Mouse (Mus musculus): ENCODE results near the gene Strbp. TPM values are rescaled to one million over a fixed set of nuclear protein-coding genes. Genes with fewer than 3 reads are reported as not detected.

Gene Strbp
- polyA plus RNA-seq, 1 experiment = 133 TPM

DNA sequence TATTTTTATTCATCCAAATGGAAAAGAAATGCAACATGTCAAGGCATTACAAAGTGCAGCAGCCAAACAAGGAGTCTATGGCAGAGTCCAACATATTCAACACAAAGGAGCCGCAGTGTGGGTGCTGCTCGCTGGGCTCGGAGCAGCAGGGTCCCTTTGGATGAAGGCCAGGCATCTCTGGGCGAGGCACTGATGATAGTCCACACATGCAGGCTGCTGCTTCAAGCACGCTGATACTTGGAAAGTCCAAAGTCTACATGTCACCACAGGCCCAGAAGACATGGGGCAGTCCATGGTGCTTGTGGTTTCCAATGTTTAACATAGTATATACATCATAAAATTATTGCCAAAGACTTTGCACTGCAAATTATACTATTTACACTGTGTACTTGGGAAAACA, 133.8 kb downstream of the Strbp start:
- H3K4me3 ChIP-seq (ENCODE audit: low read depth, low read length) = no peak overlapping the region
- H3K4me1 ChIP-seq (ENCODE audit: control insufficient read depth, insufficient read depth, low read length) = no peaks in the 10 kb centered on the region
- H3K9me3 ChIP-seq (replicated peaks; ENCODE audit: control insufficient read depth, insufficient read depth, low read length, poor library complexity, severe bottlenecking) = no peaks in the 10 kb centered on the region
- TF ChIP-seq POLR2A (IDR thresholded peaks at IDR 0.05; ENCODE audit: insufficient read depth, low read length) (no peak), CTCF (IDR thresholded peaks at IDR 0.05; ENCODE audit: low read depth, low read length) (no peak), EP300 (IDR thresholded peaks at IDR 0.05; ENCODE audit: insufficient read depth, low read depth, low read length) (no peak)
- no peaks in the 10 kb centered on the region for H3K27me3 ChIP-seq (ENCODE audit: control insufficient read depth, insufficient read depth, low read length, poor library complexity, severe bottlenecking)
- H3K9ac ChIP-seq (ENCODE audit: low read depth, poor library complexity, severe bottlenecking) = no peak overlapping the region
- peaks cover 18% of the 10 kb centered on the region for H3K36me3 ChIP-seq (ENCODE audit: control insufficient read depth, insufficient read depth, low read length, poor library complexity, severe bottlenecking)
- no peak overlapping the region for H3K27ac ChIP-seq (ENCODE audit: insufficient read depth, low read length)

DNA sequence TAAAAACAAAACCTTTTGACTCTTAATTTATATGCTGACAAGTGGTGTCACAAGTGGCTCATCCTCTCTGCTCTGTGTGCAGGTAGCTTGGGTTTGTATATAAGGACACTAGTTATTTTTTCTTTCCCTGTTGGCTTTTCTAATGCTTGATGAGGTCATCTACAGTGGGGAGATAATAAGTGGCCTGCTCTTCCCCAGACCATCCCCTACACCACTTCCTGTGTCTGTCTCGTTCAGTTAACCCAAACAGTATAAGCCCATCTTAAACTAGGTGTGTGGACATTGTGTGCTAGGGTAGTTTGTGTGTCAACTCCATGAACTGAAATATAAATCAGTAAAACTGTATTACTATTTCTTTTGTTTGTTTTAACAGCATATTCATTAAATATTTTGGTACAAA, 137.6 kb downstream of the Strbp start:
- Histone ChIP-seq H3K36me3 (ENCODE audit: control insufficient read depth, insufficient read depth, low read length, poor library complexity, severe bottlenecking) (peaks cover 50% of the 10 kb centered on the region), H3K4me3 (ENCODE audit: low read depth, low read length) (no peak overlapping the region), H3K27ac (ENCODE audit: insufficient read depth, low read length) (no peak overlapping the region), H3K27me3 (ENCODE audit: control insufficient read depth, insufficient read depth, low read length, poor library complexity, severe bottlenecking) (no peaks in the 10 kb centered on the region), H3K4me1 (ENCODE audit: control insufficient read depth, insufficient read depth, low read length) (no peaks in the 10 kb centered on the region), H3K9ac (ENCODE audit: low read depth, poor library complexity, severe bottlenecking) (no peak overlapping the region), H3K9me3 (replicated peaks; ENCODE audit: control insufficient read depth, insufficient read depth, low read length, poor library complexity, severe bottlenecking) (no peaks in the 10 kb centered on the region)
- TF ChIP-seq CTCF (IDR thresholded peaks at IDR 0.05; ENCODE audit: low read depth, low read length) = no peak
- no peak for TF ChIP-seq EP300 (IDR thresholded peaks at IDR 0.05; ENCODE audit: insufficient read depth, low read depth, low read length)
- no peak for TF ChIP-seq POLR2A (IDR thresholded peaks at IDR 0.05; ENCODE audit: insufficient read depth, low read length)

GRCm38 (mm10) chr2:37565579-37565978, 138.1 kb downstream of the Strbp start:
- no peaks in the 10 kb centered on the region for H3K4me1 ChIP-seq (ENCODE audit: control insufficient read depth, insufficient read depth, low read length)
- no peak overlapping the region for H3K4me3 ChIP-seq (ENCODE audit: low read depth, low read length)
- H3K27ac ChIP-seq (ENCODE audit: insufficient read depth, low read length) = no peak overlapping the region
- peaks cover 54% of the 10 kb centered on the region for H3K36me3 ChIP-seq (ENCODE audit: control insufficient read depth, insufficient read depth, low read length, poor library complexity, severe bottlenecking)
- no peaks in the 10 kb centered on the region for H3K9me3 ChIP-seq (replicated peaks; ENCODE audit: control insufficient read depth, insufficient read depth, low read length, poor library complexity, severe bottlenecking)
- no peak for TF ChIP-seq POLR2A (IDR thresholded peaks at IDR 0.05; ENCODE audit: insufficient read depth, low read length)
- no peak overlapping the region for H3K9ac ChIP-seq (ENCODE audit: low read depth, poor library complexity, severe bottlenecking)
- no peaks in the 10 kb centered on the region for H3K27me3 ChIP-seq (ENCODE audit: control insufficient read depth, insufficient read depth, low read length, poor library complexity, severe bottlenecking)

DNA sequence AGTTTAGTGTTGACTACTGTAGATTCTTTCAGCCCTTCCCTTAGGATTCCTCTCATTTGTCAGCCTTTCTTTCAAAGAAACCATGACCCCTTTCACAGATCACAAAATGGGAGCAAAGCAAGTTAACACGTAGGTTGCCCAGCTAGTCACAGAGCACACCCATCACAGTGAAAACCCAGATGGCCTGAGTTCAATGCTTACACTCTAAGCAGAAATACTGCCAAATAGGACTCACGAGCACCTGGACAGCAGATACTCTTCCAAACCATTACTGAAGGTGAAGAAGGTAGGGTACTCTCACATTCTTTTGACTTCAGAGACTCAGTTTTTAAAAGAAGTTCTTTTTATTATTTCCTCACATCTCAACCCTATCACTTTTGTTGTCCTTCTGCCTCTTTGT, 147.3 kb downstream of the Strbp start:
- no peaks in the 10 kb centered on the region for H3K27me3 ChIP-seq (ENCODE audit: control insufficient read depth, insufficient read depth, low read length, poor library complexity, severe bottlenecking)
- no peak overlapping the region for H3K4me3 ChIP-seq (ENCODE audit: low read depth, low read length)
- no peak overlapping the region for H3K9ac ChIP-seq (ENCODE audit: low read depth, poor library complexity, severe bottlenecking)
- H3K27ac ChIP-seq (ENCODE audit: insufficient read depth, low read length) = no peak overlapping the region
- H3K9me3 ChIP-seq (replicated peaks; ENCODE audit: control insufficient read depth, insufficient read depth, low read length, poor library complexity, severe bottlenecking) = no peaks in the 10 kb centered on the region
- no peak for TF ChIP-seq EP300 (IDR thresholded peaks at IDR 0.05; ENCODE audit: insufficient read depth, low read depth, low read length)
- H3K4me1 ChIP-seq (ENCODE audit: control insufficient read depth, insufficient read depth, low read length) = no peaks in the 10 kb centered on the region
- peaks cover 41% of the 10 kb centered on the region for H3K36me3 ChIP-seq (ENCODE audit: control insufficient read depth, insufficient read depth, low read length, poor library complexity, severe bottlenecking)

- H3K27ac ChIP-seq (ENCODE audit: insufficient read depth, low read length) = no peak overlapping the region
- no peak overlapping the region for H3K4me3 ChIP-seq (ENCODE audit: low read depth, low read length)
- H3K9ac ChIP-seq (ENCODE audit: low read depth, poor library complexity, severe bottlenecking) = no peak overlapping the region
- no peaks in the 10 kb centered on the region for H3K27me3 ChIP-seq (ENCODE audit: control insufficient read depth, insufficient read depth, low read length, poor library complexity, severe bottlenecking)
- no peaks in the 10 kb centered on the region for H3K9me3 ChIP-seq (replicated peaks; ENCODE audit: control insufficient read depth, insufficient read depth, low read length, poor library complexity, severe bottlenecking)
- peaks cover 22% of the 10 kb centered on the region for H3K36me3 ChIP-seq (ENCODE audit: control insufficient read depth, insufficient read depth, low read length, poor library complexity, severe bottlenecking)
- H3K4me1 ChIP-seq (ENCODE audit: control insufficient read depth, insufficient read depth, low read length) = no peaks in the 10 kb centered on the region
- TF ChIP-seq EP300 (IDR thresholded peaks at IDR 0.05; ENCODE audit: insufficient read depth, low read depth, low read length) = no peak
- no peak for TF ChIP-seq CTCF (IDR thresholded peaks at IDR 0.05; ENCODE audit: low read depth, low read length)
- TF ChIP-seq POLR2A (IDR thresholded peaks at IDR 0.05; ENCODE audit: insufficient read depth, low read length) = no peak
These were observed 154.2 kb downstream of the Strbp start for GRCm38 (mm10) chr2:37549346-37550012.

DNA sequence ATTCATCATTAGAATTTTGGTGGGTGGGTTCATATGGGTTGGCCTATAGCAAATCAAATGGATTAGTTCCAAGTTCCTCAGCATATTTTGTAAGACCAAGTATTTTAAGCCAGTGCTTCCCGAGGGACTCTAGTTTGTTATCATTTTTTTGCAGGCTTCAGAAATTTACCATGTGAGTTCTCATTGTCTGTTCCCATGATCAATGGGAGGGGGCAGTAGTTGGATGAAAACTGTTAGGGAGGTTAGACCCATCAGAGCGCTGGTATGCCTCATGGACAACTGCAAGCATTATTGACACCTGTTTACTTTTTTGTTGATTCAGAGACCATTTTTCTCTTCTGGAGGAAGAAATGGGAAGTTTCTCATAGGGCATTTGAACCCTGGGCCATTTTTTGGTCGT, 172.0 kb downstream of the Strbp start:
- Histone ChIP-seq H3K9me3 (replicated peaks; ENCODE audit: control insufficient read depth, insufficient read depth, low read length, poor library complexity, severe bottlenecking) (no peaks in the 10 kb centered on the region), H3K4me1 (ENCODE audit: control insufficient read depth, insufficient read depth, low read length) (no peaks in the 10 kb centered on the region), H3K9ac (ENCODE audit: low read depth, poor library complexity, severe bottlenecking) (no peak overlapping the region), H3K27ac (ENCODE audit: insufficient read depth, low read length) (no peak overlapping the region), H3K36me3 (ENCODE audit: control insufficient read depth, insufficient read depth, low read length, poor library complexity, severe bottlenecking) (peaks cover 9% of the 10 kb centered on the region), H3K4me3 (ENCODE audit: low read depth, low read length) (no peak overlapping the region), H3K27me3 (ENCODE audit: control insufficient read depth, insufficient read depth, low read length, poor library complexity, severe bottlenecking) (no peaks in the 10 kb centered on the region)
- TF ChIP-seq POLR2A (IDR thresholded peaks at IDR 0.05; ENCODE audit: insufficient read depth, low read length) (no peak), EP300 (IDR thresholded peaks at IDR 0.05; ENCODE audit: insufficient read depth, low read depth, low read length) (no peak), CTCF (IDR thresholded peaks at IDR 0.05; ENCODE audit: low read depth, low read length) (no peak)
